Mouse (Mus musculus) CD8-positive naive resting alpha-beta T cell, adult 57 days (primary cell): ENCODE results near the gene Noc4l. TPM values are rescaled to one million over a fixed set of nuclear protein-coding genes. Genes with fewer than 3 reads are reported as not detected.

Experiments used
- total RNA-seq: library from RNA; stranded (reverse); gene quantifications from one replicate; pipeline ENCODE4 v1.2.4, GENCODE M21; 2023

Noc4l gene
- total RNA-seq = 59.9 TPM

DNA sequence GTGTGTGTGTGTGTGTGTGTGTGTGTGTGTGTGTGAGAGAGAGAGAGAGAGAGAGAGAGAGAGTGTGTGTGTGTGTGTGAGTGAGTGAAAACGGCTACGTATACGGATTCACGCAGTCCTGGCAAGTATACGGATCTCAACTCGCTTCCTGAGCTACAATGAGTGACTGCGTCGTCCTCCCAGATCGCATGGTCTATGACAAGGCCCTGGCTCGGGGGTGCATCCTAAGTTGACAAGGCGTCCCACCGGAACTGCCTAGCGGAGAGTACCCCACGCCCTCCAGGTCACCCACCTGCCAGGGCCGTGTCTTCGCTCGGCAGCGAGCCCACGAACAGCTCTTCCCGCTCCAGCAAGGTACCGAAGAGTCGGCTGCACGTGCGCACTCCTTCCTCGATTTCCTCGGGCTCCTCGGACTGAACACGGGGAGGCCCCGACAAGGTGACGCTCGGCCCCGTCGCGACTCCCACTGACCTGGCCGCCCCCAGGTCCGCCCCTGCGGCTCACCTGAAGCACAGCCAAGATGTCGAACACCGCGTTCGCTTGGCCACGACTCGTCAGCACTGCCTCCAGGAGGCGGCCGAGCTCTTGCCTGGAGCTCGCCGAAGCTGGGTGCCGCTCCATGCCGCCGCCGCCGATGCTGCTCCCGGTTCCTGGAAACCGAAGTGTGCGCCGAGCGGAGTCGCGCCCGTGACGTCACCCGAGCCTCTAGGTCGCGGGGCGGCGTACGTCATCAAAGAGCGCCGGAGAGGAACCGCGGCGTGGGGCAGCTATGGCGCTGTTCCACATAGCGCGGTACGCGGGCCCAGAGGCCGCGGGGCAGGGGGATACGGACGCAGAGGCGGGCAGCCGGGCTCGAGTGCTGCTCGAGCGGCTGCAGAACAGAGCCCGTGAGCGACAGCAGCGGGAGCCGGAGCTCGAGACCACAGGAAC, at the start of gene Noc4l, which contains the start of gene Ddx51:
Noc4l (minus strand) TSS at position 699 of the 930 bp plus-strand sequence.
Ddx51 (plus strand) TSS at position 733 of the 930 bp plus-strand sequence.

Other genes with a start within 250 kb of the Noc4l start
- gene Fbrsl1, start 204.9 kb downstream of the Noc4l start, total RNA-seq = 159 TPM
- 6.8 TPM for gene Galnt9, start 109.1 kb downstream of the Noc4l start, total RNA-seq
- gene Ddx51, start within 50 bp of the Noc4l start, total RNA-seq = 48.1 TPM
- gene Ep400, start 117.3 kb upstream of the Noc4l start, total RNA-seq = 247 TPM
- 33.7 TPM for gene Pus1, start 127.2 kb upstream of the Noc4l start, total RNA-seq
- gene Ulk1, start 156.7 kb upstream of the Noc4l start, total RNA-seq = 93.9 TPM
- gene Hscb, start 186.4 kb upstream of the Noc4l start, total RNA-seq = 24.4 TPM
- 3.9 TPM for gene Chek2, start 186.6 kb upstream of the Noc4l start, total RNA-seq
- gene Ttc28, start 226.4 kb upstream of the Noc4l start, total RNA-seq = 27.2 TPM